Mouse (Mus musculus) embryonic facial prominence, embryonic 15.5 days (tissue): Measurements from ENCODE around the gene Prr19. TPM values are rescaled to one million over a fixed set of nuclear protein-coding genes. Genes with fewer than 3 reads are reported as not detected.
A peak's percentile ranks its signal among the peaks of the same experiment; 100 is the strongest.

ENCODE experiments used
- ATAC-seq: fragments of 200-750 bp; cut with Nextera tagmentation; 2 replicates; pipeline ENCODE4 v1.8.0; 2017; ENCODE audit warnings: low read depth, moderate TSS enrichment; ENCODE audit not compliant: insufficient number of reproducible peaks, low FRiP score, low TSS enrichment
- H3K27ac ChIP-seq: fragments of 300-500 bp; sonication (generic); replicated peaks from 2 replicates; pipeline ENCODE4 v1.5.1; 2015; ENCODE audit warnings: mild to moderate bottlenecking, inconsistent platforms
- H3K27me3 ChIP-seq: fragments of 300-500 bp; sonication (generic); 2 replicates; pipeline ENCODE4 v1.6.1; 2015; ENCODE audit warnings: inconsistent platforms
- H3K36me3 ChIP-seq: fragments of 300-500 bp; sonication (generic); 2 replicates; pipeline ENCODE4 v1.6.1; 2015; ENCODE audit warnings: mild to moderate bottlenecking, inconsistent platforms
- H3K4me1 ChIP-seq: fragments of 300-500 bp; sonication (generic); 2 replicates; pipeline ENCODE4 v1.6.1; 2015; ENCODE audit warnings: inconsistent platforms
- H3K4me2 ChIP-seq: fragments of 300-500 bp; sonication (generic); replicated peaks from 2 replicates; pipeline ENCODE4 v1.6.1; 2015; ENCODE audit warnings: mild to moderate bottlenecking, inconsistent platforms
- H3K4me3 ChIP-seq: fragments of 300-500 bp; sonication (generic); replicated peaks from 2 replicates; pipeline ENCODE4 v1.5.1; 2015; ENCODE audit warnings: mild to moderate bottlenecking, inconsistent platforms
- H3K9ac ChIP-seq: fragments of 300-500 bp; sonication (generic); 2 replicates; pipeline ENCODE4 v1.6.1; 2015; ENCODE audit warnings: inconsistent platforms
- H3K9me3 ChIP-seq: fragments of 300-500 bp; sonication (generic); replicated peaks from 2 replicates; pipeline ENCODE4 v1.6.1; 2016; ENCODE audit warnings: inconsistent platforms
- WGBS: fragments of 180-500 bp; shearing (Covaris S2); methylation state at CpG from one replicate; pipeline ENCODE4 v1.1.7; 2015; 5-methylcytosine and 5-hydroxymethylcytosine counted together
- polyA plus RNA-seq: library from polyadenylated mRNA; unstranded; fragments of >200 nt; fragmentation: Nextera tagmentation; extraction: Ambion mirVana; gene quantifications from 2 replicates; pipeline ENCODE4 v1.2.1, GENCODE M21; 2015

Gene Prr19
- polyA plus RNA-seq, 1 experiment from 2014 or later: 0.65 TPM

DNA sequence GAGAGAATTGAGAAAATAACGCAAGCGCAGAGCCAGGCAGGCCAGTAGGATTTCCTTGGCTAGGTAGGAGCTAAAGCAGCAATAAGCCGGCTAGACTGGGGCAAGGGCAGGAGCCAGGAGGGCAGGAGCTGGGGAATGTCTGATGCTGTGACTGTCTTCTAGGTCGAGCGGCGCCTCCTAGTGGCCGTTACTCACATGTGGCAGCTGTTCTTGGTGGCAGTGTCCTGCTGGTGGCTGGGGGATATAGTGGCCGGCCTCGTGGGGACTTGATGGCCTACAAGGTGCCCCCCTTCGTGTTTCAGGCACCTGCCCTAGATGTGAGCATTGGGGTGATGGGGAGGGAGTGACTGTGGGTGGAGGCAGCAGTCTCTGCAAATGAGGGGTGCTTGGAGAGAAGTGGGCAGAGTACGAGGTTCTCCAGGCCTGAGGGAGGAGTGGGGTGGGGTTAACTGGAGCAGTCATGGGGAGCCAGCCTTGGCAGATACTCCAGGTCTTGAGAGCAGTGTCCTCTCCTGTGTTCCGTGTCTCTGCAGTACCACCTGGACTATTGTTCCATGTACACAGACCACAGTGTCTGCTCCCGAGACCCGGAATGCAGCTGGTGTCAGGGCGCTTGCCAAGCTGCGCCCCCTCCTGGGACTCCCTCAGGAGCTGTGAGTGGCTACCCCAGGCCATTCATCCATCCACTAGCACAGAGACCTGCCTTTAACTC is 32.5 kb downstream of the Prr19 start:
- H3K9ac ChIP-seq: no peak overlapping the region
- 42% methylated on average over 16 of the region's 16 CpGs for WGBS
- no peaks in the 10 kb centered on the region for H3K9me3 ChIP-seq
- peaks cover 63% of the 10 kb centered on the region for H3K36me3 ChIP-seq
- peaks cover 5% of the 10 kb centered on the region; the same call in 1 of the 2 replicates for H3K4me1 ChIP-seq
- ATAC-seq: 0 out of 2 replicates have a peak, but pooled peaks have one; percentile 56
- H3K4me3 ChIP-seq: no peak overlapping the region
- no peaks in the 10 kb centered on the region for H3K27me3 ChIP-seq
- no peak overlapping the region for H3K4me2 ChIP-seq
- no peak overlapping the region for H3K27ac ChIP-seq

DNA sequence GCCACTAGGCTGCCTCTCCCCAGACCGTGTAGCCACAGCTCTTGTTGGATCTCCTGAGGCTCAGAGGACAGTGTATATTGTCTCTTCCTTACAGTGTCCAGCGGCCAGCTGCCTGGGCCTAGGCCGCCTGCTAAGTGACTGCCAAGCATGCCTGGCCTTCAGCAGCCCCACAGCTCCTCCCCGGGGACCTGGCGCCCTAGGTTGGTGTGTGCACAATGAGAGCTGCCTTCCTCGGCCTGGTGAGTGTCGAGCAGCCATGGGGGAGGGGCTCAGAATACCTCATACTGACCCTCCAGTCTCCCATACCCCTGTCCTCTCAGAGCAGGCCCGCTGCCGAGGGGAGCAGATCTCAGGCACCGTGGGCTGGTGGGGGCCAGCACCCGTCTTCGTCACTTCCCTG is 33.3 kb downstream of the Prr19 start:
- Histone ChIP-seq H3K4me2 (no peak overlapping the region), H3K36me3 (peaks cover 69% of the 10 kb centered on the region), H3K27me3 (no peaks in the 10 kb centered on the region), H3K9ac (no peak overlapping the region), H3K9me3 (no peaks in the 10 kb centered on the region), H3K4me3 (no peak overlapping the region), H3K27ac (no peak overlapping the region), H3K4me1 (peaks cover 5% of the 10 kb centered on the region; the same call in 1 of the 2 replicates)
- ATAC-seq: 0 out of 2 replicates have a peak, but pooled peaks have one; percentile 18
- WGBS: 89% methylated on average over 12 of the region's 12 CpGs

DNA sequence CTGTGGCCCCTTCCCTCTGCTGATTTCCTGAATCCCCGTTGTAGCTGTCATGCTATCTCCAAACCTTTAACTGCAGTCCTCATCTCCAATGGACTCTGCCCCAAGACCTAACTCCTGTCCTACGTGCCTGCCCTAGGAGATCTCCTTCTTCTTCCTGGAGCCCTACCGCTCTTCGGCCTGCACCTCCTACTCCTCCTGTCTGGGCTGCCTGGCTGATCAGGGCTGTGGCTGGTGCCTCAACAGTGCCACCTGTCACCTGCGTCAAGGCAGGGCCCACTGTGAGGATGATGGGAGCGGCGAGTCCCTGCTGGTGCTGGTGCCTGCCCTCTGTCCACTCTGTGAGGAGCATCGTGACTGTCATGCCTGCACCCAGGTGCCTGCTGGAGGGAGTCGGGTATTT is 38.1 kb downstream of the Prr19 start:
- ATAC-seq: no peak
- H3K4me3 ChIP-seq: no peak overlapping the region
- peaks cover 84% of the 10 kb centered on the region for H3K36me3 ChIP-seq
- H3K27ac ChIP-seq: no peak overlapping the region
- H3K27me3 ChIP-seq: no peaks in the 10 kb centered on the region
- H3K9me3 ChIP-seq: no peaks in the 10 kb centered on the region
- H3K9ac ChIP-seq: no peak overlapping the region
- H3K4me2 ChIP-seq: no peak overlapping the region
- 90% methylated on average over 9 of the region's 9 CpGs for WGBS
- no peaks in the 10 kb centered on the region for H3K4me1 ChIP-seq

DNA sequence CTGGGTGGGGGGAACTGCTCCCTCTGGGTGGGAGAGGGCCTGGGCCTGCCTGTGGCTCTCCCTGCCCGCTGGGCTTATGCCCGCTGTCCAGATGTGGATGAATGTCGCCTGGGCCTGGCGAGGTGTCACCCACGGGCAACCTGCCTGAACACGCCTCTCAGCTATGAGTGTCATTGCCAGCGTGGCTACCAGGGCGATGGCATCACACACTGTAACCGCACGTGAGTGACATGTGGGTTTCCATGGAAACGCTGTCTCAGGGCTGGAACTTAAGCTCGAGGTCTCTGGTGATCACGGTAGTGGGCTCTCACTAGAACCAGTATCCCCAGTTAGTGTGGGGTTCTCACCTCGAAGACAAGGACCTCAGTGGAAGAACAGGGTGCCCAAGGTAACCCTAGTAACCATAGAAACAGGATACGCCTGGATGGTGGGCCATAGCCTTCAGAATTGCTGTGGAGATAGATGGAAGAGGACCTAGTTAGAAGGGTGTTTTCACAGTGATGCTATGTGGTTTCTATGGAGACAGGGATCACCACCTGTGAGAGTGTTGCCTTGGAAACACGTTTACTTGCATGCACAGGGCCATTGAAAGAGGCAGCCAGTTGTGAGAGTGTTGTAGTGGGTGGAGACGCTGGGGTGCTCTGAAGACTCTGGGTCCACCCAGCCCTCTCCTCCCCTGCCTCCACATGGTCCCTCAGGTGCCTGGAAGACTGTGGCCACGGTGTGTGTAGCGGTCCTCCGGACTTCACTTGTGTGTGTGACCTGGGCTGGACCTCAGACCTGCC is 40.0 kb downstream of the Prr19 start:
- H3K4me2 ChIP-seq: no peak overlapping the region
- H3K4me3 ChIP-seq: no peak overlapping the region
- no peak overlapping the region for H3K9ac ChIP-seq
- H3K27me3 ChIP-seq: no peaks in the 10 kb centered on the region
- H3K4me1 ChIP-seq: no peaks in the 10 kb centered on the region
- H3K36me3 ChIP-seq: peaks cover 76% of the 10 kb centered on the region
- H3K27ac ChIP-seq: no peak overlapping the region
- ATAC-seq: 0 out of 2 replicates have a peak, but pooled peaks have one; percentile 23
- WGBS: 76% methylated on average over 20 of the region's 20 CpGs
- no peaks in the 10 kb centered on the region for H3K9me3 ChIP-seq

DNA sequence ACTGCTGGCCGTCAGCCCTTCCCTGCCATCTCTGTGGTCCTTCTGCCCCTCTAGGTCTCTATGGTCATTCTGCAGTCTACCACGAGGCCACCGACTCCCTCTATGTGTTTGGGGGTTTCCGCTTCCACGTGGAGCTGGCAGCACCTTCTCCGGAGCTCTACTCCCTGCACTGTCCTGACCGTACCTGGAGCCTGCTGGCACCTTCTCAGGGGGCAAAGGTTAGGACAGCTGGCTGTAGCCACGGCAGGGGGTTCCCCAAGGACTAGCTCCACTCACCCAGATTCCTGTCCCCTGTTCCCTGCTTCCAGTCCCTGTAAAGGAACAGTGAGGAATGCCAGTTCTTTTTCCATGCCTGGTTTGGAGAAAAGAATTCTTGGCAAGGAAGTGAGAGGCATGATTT is 47.6 kb downstream of the Prr19 start:
- Histone ChIP-seq H3K4me3 (no peak overlapping the region), H3K4me2 (no peak overlapping the region), H3K4me1 (no peaks in the 10 kb centered on the region), H3K9me3 (0 out of 2 replicates have a peak, but pooled peaks cover 6% of the 10 kb centered on the region), H3K36me3 (peaks cover 79% of the 10 kb centered on the region), H3K27me3 (no peaks in the 10 kb centered on the region), H3K9ac (no peak overlapping the region), H3K27ac (no peak overlapping the region)
- no peak for ATAC-seq
- 84% methylated on average over 8 of the region's 8 CpGs for WGBS

Other genes starting within 250 kb of the Prr19 start
- 6.0 and 6.7 TPM in 2 replicates for gene Grik5, start 229.1 kb upstream of the Prr19 start, polyA plus RNA-seq
- 31.7 and 35.8 TPM in 2 replicates for gene Zfp574, start 228.8 kb upstream of the Prr19 start, polyA plus RNA-seq
- 1.1 and 2.0 TPM in 2 replicates for gene Pou2f2, start 121.7 kb upstream of the Prr19 start, polyA plus RNA-seq
- 13.2 and 14.7 TPM in 2 replicates for gene Dedd2, start 80.8 kb upstream of the Prr19 start, polyA plus RNA-seq
- 3.3 TPM in 2 replicates for gene Zfp526, start 80.0 kb upstream of the Prr19 start, polyA plus RNA-seq
- gene Gsk3a, start 63.6 kb upstream of the Prr19 start, polyA plus RNA-seq: 11.5 and 13.0 TPM in 2 replicates
- 21.0 and 22.1 TPM in 2 replicates for gene Erf, start 50.6 kb upstream of the Prr19 start, polyA plus RNA-seq
- 46.3 and 50.6 TPM in 2 replicates for gene Cic, start 33.7 kb upstream of the Prr19 start, polyA plus RNA-seq
- gene Pafah1b3, start 3.4 kb upstream of the Prr19 start, polyA plus RNA-seq: 213 and 216 TPM in 2 replicates
- gene Tmem145, start 4.7 kb downstream of the Prr19 start, polyA plus RNA-seq: 1.2 and 1.8 TPM in 2 replicates
- gene Megf8, start 15.8 kb downstream of the Prr19 start, polyA plus RNA-seq: 16.4 and 17.3 TPM in 2 replicates
- 382 and 413 TPM in 2 replicates for gene Cnfn, start 68.3 kb downstream of the Prr19 start, polyA plus RNA-seq
- gene Lipe, start 97.3 kb downstream of the Prr19 start, polyA plus RNA-seq: 8.3 and 10.2 TPM in 2 replicates
- gene Cxcl17, start 111.5 kb downstream of the Prr19 start, polyA plus RNA-seq: 1.9 and 4.3 TPM in 2 replicates
- 6.7 and 7.1 TPM in 2 replicates for gene Ceacam1, start 176.2 kb downstream of the Prr19 start, polyA plus RNA-seq
- 0.11 TPM in 1 of 2 replicates, not detected in the other for gene Ceacam2, start 238.4 kb downstream of the Prr19 start, polyA plus RNA-seq